Mouse (Mus musculus): ENCODE data around the gene Hmg20a. TPM values are rescaled to one million over a fixed set of nuclear protein-coding genes. Genes with fewer than 3 reads are reported as not detected.

Gene Hmg20a
- polyA plus RNA-seq, 1 experiment from 2014 or later: 80.4 TPM

GRCm38 (mm10) chr9:56501721-56502542, 83.5 kb downstream of the Hmg20a start:
- Histone ChIP-seq H3K9me3 (no peaks in the 10 kb centered on the region), H3K4me1 (replicated peaks) (peaks cover 78% of the 10 kb centered on the region), H3K27me3 (no peaks in the 10 kb centered on the region), H3K4me2 (peak overlapping the region; percentile 4; the same call in 1 of the 2 replicates), H3K9ac (0 out of 2 replicates have a peak overlapping the region, but pooled peaks have one; percentile 27), H3K27ac (replicated peaks) (peak overlapping the region; percentile 68), H3K36me3 (peaks cover under 1% of the 10 kb centered on the region; the same call in 1 of the 2 replicates), H3K4me3 (no peak overlapping the region)
- WGBS: 57% methylated on average over 10 of the region's 10 CpGs
- no peak for ATAC-seq (ENCODE audit: low read depth)

- 48% methylated on average over 8 of the region's 8 CpGs for WGBS
- Histone ChIP-seq H3K9me3 (no peaks in the 10 kb centered on the region), H3K4me2 (peak overlapping the region; percentile 4; the same call in 1 of the 2 replicates), H3K27ac (replicated peaks) (peak overlapping the region; percentile 68), H3K4me3 (no peak overlapping the region), H3K36me3 (no peaks in the 10 kb centered on the region), H3K9ac (0 out of 2 replicates have a peak overlapping the region, but pooled peaks have one; percentile 27), H3K27me3 (no peaks in the 10 kb centered on the region), H3K4me1 (replicated peaks) (peaks cover 83% of the 10 kb centered on the region)
- ATAC-seq (ENCODE audit: low read depth): no peak
Measured at GRCm38 (mm10) chr9:56502543-56502971, 84.1 kb downstream of the Hmg20a start.

GRCm38 (mm10) chr9:56503621-56504500, 85.5 kb downstream of the Hmg20a start:
- Histone ChIP-seq H3K27me3 (no peaks in the 10 kb centered on the region), H3K27ac (replicated peaks) (peak overlapping the region; percentile 68), H3K4me2 (no peak overlapping the region), H3K36me3 (no peaks in the 10 kb centered on the region), H3K9me3 (no peaks in the 10 kb centered on the region), H3K4me3 (no peak overlapping the region), H3K9ac (no peak overlapping the region), H3K4me1 (replicated peaks) (peaks cover 78% of the 10 kb centered on the region)
- 76% methylated on average over 7 of the region's 7 CpGs for WGBS
- no peak for ATAC-seq (ENCODE audit: low read depth)

GRCm38 (mm10) chr9:56504511-56504910, 86.1 kb downstream of the Hmg20a start:
- ATAC-seq (ENCODE audit: low read depth): no peak
- 51% methylated on average over 5 of the region's 5 CpGs for WGBS
- H3K4me3 ChIP-seq: no peak overlapping the region
- no peak overlapping the region for H3K4me2 ChIP-seq
- H3K4me1 ChIP-seq (replicated peaks): peaks cover 76% of the 10 kb centered on the region
- H3K9ac ChIP-seq: no peak overlapping the region
- no peaks in the 10 kb centered on the region for H3K9me3 ChIP-seq
- peak overlapping the region; percentile 68 for H3K27ac ChIP-seq (replicated peaks)
- no peaks in the 10 kb centered on the region for H3K36me3 ChIP-seq
- no peaks in the 10 kb centered on the region for H3K27me3 ChIP-seq

GRCm38 (mm10) chr9:56505083-56505792, 86.8 kb downstream of the Hmg20a start:
- Histone ChIP-seq H3K27me3 (no peaks in the 10 kb centered on the region), H3K4me3 (peak overlapping the region; percentile 37; the same call in 1 of the 2 replicates), H3K4me2 (peak overlapping the region; percentile 65), H3K9ac (peak overlapping the region; percentile 75), H3K36me3 (no peaks in the 10 kb centered on the region), H3K9me3 (no peaks in the 10 kb centered on the region), H3K4me1 (replicated peaks) (peaks cover 76% of the 10 kb centered on the region), H3K27ac (replicated peaks) (peak overlapping the region; percentile 99)
- no peak for ATAC-seq (ENCODE audit: low read depth)
- WGBS: 65% methylated on average over 9 of the region's 9 CpGs

GRCm38 (mm10) chr9:56505793-56506755, 87.7 kb downstream of the Hmg20a start:
- H3K4me3 ChIP-seq: peak overlapping the region; percentile 37
- H3K4me1 ChIP-seq (replicated peaks): peaks cover 71% of the 10 kb centered on the region
- H3K4me2 ChIP-seq: peak overlapping the region; percentile 65
- WGBS: 2% methylated on average over 31 of the region's 31 CpGs
- H3K27ac ChIP-seq (replicated peaks): peak overlapping the region; percentile 99
- ATAC-seq (ENCODE audit: low read depth): peak; percentile 91
- H3K9me3 ChIP-seq: no peaks in the 10 kb centered on the region
- no peaks in the 10 kb centered on the region for H3K27me3 ChIP-seq
- peak overlapping the region; percentile 75 for H3K9ac ChIP-seq
- no peaks in the 10 kb centered on the region for H3K36me3 ChIP-seq

- H3K4me3 ChIP-seq: peak overlapping the region; percentile 37
- 7% methylated on average over 25 of the region's 25 CpGs for WGBS
- peak overlapping the region; percentile 65 for H3K4me2 ChIP-seq
- H3K27me3 ChIP-seq: no peaks in the 10 kb centered on the region
- H3K9ac ChIP-seq: peak overlapping the region; percentile 75
- no peaks in the 10 kb centered on the region for H3K9me3 ChIP-seq
- H3K4me1 ChIP-seq (replicated peaks): peaks cover 61% of the 10 kb centered on the region
- ATAC-seq (ENCODE audit: low read depth): peak; percentile 36; the same call in 1 of the 2 replicates
- H3K27ac ChIP-seq (replicated peaks): peak overlapping the region; percentile 99
- H3K36me3 ChIP-seq: no peaks in the 10 kb centered on the region
Measured at GRCm38 (mm10) chr9:56506931-56507681, 88.7 kb downstream of the Hmg20a start.

- H3K9ac ChIP-seq: peak overlapping the region; percentile 75; the same call in 1 of the 2 replicates
- no peak for ATAC-seq (ENCODE audit: low read depth)
- 47% methylated on average over 4 of the region's 4 CpGs for WGBS
Measured at GRCm38 (mm10) chr9:56507682-56508061, 89.3 kb downstream of the Hmg20a start.

GRCm38 (mm10) chr9:56508835-56509451, 90.5 kb downstream of the Hmg20a start:
- Histone ChIP-seq H3K36me3 (no peaks in the 10 kb centered on the region), H3K4me1 (replicated peaks) (peaks cover 43% of the 10 kb centered on the region), H3K9me3 (no peaks in the 10 kb centered on the region), H3K4me2 (no peak overlapping the region), H3K27me3 (no peaks in the 10 kb centered on the region), H3K9ac (no peak overlapping the region), H3K4me3 (no peak overlapping the region), H3K27ac (replicated peaks) (no peak overlapping the region)
- 74% methylated on average over 11 of the region's 11 CpGs for WGBS
- no peak for ATAC-seq (ENCODE audit: low read depth)

More at GRCm38 (mm10) chr9:56507682-56508061, 89.3 kb downstream of the Hmg20a start:
- peak overlapping the region; percentile 37 for H3K4me3 ChIP-seq
- H3K36me3 ChIP-seq: no peaks in the 10 kb centered on the region
- H3K4me1 ChIP-seq (replicated peaks): peaks cover 55% of the 10 kb centered on the region
- H3K9me3 ChIP-seq: no peaks in the 10 kb centered on the region
- peak overlapping the region; percentile 99 for H3K27ac ChIP-seq (replicated peaks)
- no peaks in the 10 kb centered on the region for H3K27me3 ChIP-seq
- peak overlapping the region; percentile 65 for H3K4me2 ChIP-seq

- H3K27me3 ChIP-seq: no peaks in the 10 kb centered on the region
- no peak overlapping the region for H3K4me3 ChIP-seq
- no peaks in the 10 kb centered on the region for H3K36me3 ChIP-seq
- no peaks in the 10 kb centered on the region for H3K9me3 ChIP-seq
- H3K4me2 ChIP-seq: no peak overlapping the region
- WGBS: 83% methylated on average over 2 of the region's 2 CpGs
- H3K4me1 ChIP-seq (replicated peaks): peaks cover 30% of the 10 kb centered on the region
- no peak overlapping the region for H3K9ac ChIP-seq
- ATAC-seq (ENCODE audit: low read depth): no peak
- no peak overlapping the region for H3K27ac ChIP-seq (replicated peaks)
Measured at GRCm38 (mm10) chr9:56510281-56510680, 91.9 kb downstream of the Hmg20a start.

All from neural tube, embryonic 13.5 days (tissue).